Mouse (Mus musculus) heart, postnatal 0 days (tissue): Measurements from ENCODE around the gene Pilrb2. TPM values are rescaled to one million over a fixed set of nuclear protein-coding genes. Genes with fewer than 3 reads are reported as not detected.
"Not testable (repeated sequence)": the region's sequence is repeated elsewhere in the genome, so short reads cannot be mapped to it uniquely, and the experiment has no call there.

ENCODE experiments used
- ATAC-seq: fragments of 200-750 bp; cut with Nextera tagmentation; 2 replicates; pipeline ENCODE4 v1.8.0; 2017; ENCODE audit warnings: low read depth, moderate number of reproducible peaks, moderate library complexity; ENCODE audit not compliant: insufficient read depth
- DNase-seq: peaks from one replicate; pipeline ENCODE4 v3.0.0-alpha.2; 2016; ENCODE audit warnings: low spot score
- H3K27ac ChIP-seq: fragments of 300-500 bp; sonication (generic); 2 replicates; pipeline ENCODE4 v1.5.1; 2014; ENCODE audit warnings: low read depth, mild to moderate bottlenecking
- H3K27me3 ChIP-seq: fragments of 300-500 bp; sonication (generic); 2 replicates; pipeline ENCODE4 v1.6.1; 2014; ENCODE audit warnings: low read length, mixed read lengths; ENCODE audit not compliant: control insufficient read depth, insufficient read depth
- H3K36me3 ChIP-seq: fragments of 300-500 bp; sonication (generic); replicated peaks from 2 replicates; pipeline ENCODE4 v1.6.1; 2014; ENCODE audit warnings: low read length, mixed read lengths; ENCODE audit not compliant: control insufficient read depth, insufficient read depth
- H3K4me1 ChIP-seq: fragments of 300-500 bp; sonication (generic); 2 replicates; pipeline ENCODE4 v1.6.1; 2014; ENCODE audit warnings: antibody characterized with exemption; ENCODE audit not compliant: control insufficient read depth, insufficient read depth
- H3K4me2 ChIP-seq: fragments of 300-500 bp; sonication (generic); 2 replicates; pipeline ENCODE4 v1.6.1; 2014; ENCODE audit warnings: low read depth, mild to moderate bottlenecking, low read length, moderate library complexity
- H3K4me3 ChIP-seq: fragments of 300-500 bp; sonication (generic); 2 replicates; pipeline ENCODE4 v1.5.1; 2014; ENCODE audit warnings: low read depth, low read length
- H3K9ac ChIP-seq: fragments of 300-500 bp; sonication (generic); replicated peaks from 2 replicates; pipeline ENCODE4 v1.6.1; 2014; ENCODE audit warnings: low read depth, low read length, mixed read lengths
- H3K9me3 ChIP-seq: fragments of 300-500 bp; sonication (generic); replicated peaks from 2 replicates; pipeline ENCODE4 v1.6.1; 2016; ENCODE audit warnings: low read length; ENCODE audit not compliant: control insufficient read depth
- CTCF ChIP-seq: IDR thresholded peaks from 2 replicates; pipeline ENCODE4 v1.5.1; 2016; ENCODE audit warnings: antibody characterized with exemption, control low read depth, low read depth
- EP300 ChIP-seq: IDR thresholded peaks from 2 replicates; pipeline ENCODE4 v1.6.1; 2016; ENCODE audit warnings: antibody characterized with exemption, low read depth
- WGBS: fragments of 180-500 bp; shearing (Covaris S2); extraction: QIAGEN DNeasy Blood & Tissue Kit; methylation state at CpG from one replicate; pipeline ENCODE4 v1.1.7; 2014; 5-methylcytosine and 5-hydroxymethylcytosine counted together
- polyA plus RNA-seq: library from polyadenylated mRNA; unstranded; fragments of >200 nt; fragmentation: Nextera tagmentation; extraction: Ambion mirVana; gene quantifications from 2 replicates; pipeline ENCODE4 v1.2.1, GENCODE M21; 2015
- total RNA-seq: library from RNA; depleted of rRNA; stranded (reverse); fragments of >200 nt; gene quantifications from 2 replicates; pipeline ENCODE4 v1.2.3, GENCODE M21; 2014; ENCODE audit warnings: low replicate concordance

Gene Pilrb2
- total and polyA plus RNA-seq, 2 experiments from 2014 or later = 1.2 TPM; not detected in 1

DNA sequence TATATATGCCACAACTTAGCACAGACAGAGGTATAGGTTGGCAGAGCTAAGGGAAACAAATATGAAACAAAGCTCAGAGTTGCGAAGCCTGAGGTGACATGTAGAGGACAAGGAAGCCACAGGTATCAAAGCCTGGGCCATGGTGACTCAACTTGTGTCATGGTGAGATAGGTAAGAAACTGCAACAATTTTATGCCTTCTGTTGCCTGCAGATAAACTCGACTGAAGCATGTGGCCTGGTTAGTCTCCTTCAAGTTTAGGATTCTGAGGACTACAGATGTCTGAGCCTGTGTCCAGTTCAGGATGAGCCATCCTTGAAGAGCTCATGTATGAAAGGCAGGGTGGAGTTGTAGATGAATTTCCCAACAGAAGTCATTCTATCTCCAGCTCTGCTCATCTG, 3.4 kb upstream of the Pilrb2 start:
- no peaks in the 10 kb centered on the region for H3K4me1 ChIP-seq
- no peak overlapping the region for H3K27ac ChIP-seq
- DNase-seq = no peak
- WGBS = 68% methylated on average over 2 of the region's 2 CpGs
- TF ChIP-seq CTCF (no peak), EP300 (no peak)
- H3K4me3 ChIP-seq = no peak overlapping the region
- H3K9ac ChIP-seq = no peak overlapping the region
- no peaks in the 10 kb centered on the region for H3K9me3 ChIP-seq
- no peak overlapping the region for H3K4me2 ChIP-seq
- no peak for ATAC-seq
- H3K27me3 ChIP-seq = no peaks in the 10 kb centered on the region
- H3K36me3 ChIP-seq = no peaks in the 10 kb centered on the region

DNA sequence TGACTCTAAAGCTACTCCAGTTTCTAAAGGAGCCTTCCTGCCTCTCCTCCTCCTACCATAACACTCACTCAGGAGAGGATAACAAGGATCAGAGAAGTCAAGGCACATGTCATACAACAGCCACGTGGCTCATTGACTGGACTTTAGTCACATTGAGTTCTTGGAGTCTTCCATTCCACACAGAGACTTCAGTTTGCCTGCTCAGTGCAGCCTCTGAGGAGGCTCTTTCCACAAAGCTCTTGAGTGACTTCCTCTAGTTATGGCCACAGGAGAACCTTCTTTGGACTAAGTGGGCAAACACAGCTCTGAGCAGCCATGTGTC, 727 bp upstream of the Pilrb2 start:
- H3K27ac ChIP-seq, H3K4me1 ChIP-seq, H3K9ac ChIP-seq, DNase-seq, H3K27me3 ChIP-seq, ATAC-seq, H3K4me3 ChIP-seq, H3K4me2 ChIP-seq, H3K9me3 ChIP-seq, H3K36me3 ChIP-seq: not testable (repeated sequence)
- 41% methylated on average over 1 of the region's 1 CpGs for WGBS

DNA sequence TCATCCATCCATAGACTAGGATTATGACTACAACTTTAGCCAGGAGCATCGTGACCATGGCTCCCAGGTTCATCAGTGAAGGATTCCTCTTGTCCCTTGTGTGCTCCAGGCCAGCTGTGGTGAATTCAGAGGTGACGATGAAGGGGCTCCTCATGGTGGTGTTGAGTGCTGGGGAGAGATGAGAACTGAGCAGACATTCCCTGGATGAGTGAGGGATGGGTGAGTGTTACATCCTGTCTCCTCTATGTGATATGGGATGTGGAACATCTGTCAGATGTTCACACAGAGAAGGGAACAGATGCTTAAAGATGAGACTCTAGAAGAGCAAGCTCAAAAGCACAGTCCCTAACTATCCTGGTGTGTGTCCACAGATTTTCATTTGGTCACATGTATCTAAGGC, 3.0 kb downstream of the Pilrb2 start:
- not testable (repeated sequence) for H3K4me1 ChIP-seq, ATAC-seq, H3K27ac ChIP-seq, H3K4me3 ChIP-seq, DNase-seq, H3K9me3 ChIP-seq, H3K4me2 ChIP-seq, H3K36me3 ChIP-seq, H3K27me3 ChIP-seq, H3K9ac ChIP-seq
- 55% methylated on average over 2 of the region's 2 CpGs for WGBS

DNA sequence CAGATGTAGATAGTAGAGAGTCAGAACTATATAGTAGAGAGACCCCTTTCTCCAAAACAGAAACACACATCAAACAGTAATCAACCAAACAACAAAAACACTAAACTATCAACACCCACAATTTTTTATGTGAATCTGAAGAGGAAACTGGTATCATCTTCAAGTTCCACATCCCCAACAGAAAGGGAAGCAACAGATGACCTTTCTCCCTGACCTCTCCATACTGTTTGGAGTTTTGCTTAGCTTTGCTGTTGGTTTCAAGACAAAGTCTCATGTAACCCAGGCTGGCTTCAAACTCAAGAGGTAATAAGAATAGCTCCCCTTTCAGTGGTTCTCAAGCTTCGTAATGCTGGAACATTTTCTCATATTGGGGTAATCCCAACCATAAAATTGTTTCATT, 7.6 kb downstream of the Pilrb2 start:
- H3K4me3 ChIP-seq, H3K4me2 ChIP-seq, DNase-seq, H3K27me3 ChIP-seq, H3K9ac ChIP-seq, H3K36me3 ChIP-seq, H3K9me3 ChIP-seq, ATAC-seq, H3K27ac ChIP-seq, H3K4me1 ChIP-seq: not testable (repeated sequence)
- WGBS = 96% methylated on average over 1 of the region's 1 CpGs

DNA sequence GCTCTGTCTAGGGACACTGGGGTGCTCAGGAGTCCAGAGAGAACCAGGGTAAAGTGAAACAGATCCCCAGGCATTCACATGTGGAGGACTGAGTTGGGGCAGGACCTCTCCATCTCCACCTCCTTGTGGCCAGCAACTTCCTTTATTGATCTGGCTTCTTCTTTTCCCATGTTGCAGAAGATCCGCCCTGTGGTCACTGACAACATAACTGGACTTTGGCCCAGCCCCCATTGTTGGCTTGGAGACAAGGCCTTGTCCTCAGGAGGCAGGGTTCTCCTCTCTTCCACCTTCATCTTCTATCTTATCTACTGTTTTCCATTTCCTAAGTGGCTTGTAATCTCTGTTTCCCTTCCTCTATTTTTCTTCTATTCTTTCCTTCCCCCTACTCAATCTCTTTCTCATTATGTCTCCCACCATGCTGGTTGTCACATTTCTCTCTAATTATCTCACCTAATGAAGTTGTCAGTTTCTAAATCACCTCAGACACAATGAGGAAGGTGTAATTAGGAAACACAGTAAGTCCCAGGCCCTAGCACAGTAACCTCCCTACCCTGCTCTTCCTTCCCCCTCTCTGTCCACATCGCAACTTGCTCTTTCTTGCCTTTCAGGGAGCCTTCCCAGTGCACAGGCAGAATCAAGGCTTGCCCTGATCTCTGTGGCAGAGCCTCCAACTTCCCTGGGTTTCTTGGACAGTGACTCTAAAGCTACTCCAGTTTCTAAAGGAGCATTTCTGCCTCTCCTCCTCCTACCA, 13.5 kb downstream of the Pilrb2 start, which contains the start of gene Pilrb1:
Pilrb1 (minus strand) TSS at position 147 of the 751 bp plus-strand sequence.
- not testable (repeated sequence) for H3K4me3 ChIP-seq, H3K9me3 ChIP-seq, H3K27me3 ChIP-seq, H3K4me1 ChIP-seq, H3K36me3 ChIP-seq, H3K27ac ChIP-seq, H3K4me2 ChIP-seq, H3K9ac ChIP-seq, DNase-seq, ATAC-seq
- WGBS = 55% methylated on average over 2 of the region's 2 CpGs

DNA sequence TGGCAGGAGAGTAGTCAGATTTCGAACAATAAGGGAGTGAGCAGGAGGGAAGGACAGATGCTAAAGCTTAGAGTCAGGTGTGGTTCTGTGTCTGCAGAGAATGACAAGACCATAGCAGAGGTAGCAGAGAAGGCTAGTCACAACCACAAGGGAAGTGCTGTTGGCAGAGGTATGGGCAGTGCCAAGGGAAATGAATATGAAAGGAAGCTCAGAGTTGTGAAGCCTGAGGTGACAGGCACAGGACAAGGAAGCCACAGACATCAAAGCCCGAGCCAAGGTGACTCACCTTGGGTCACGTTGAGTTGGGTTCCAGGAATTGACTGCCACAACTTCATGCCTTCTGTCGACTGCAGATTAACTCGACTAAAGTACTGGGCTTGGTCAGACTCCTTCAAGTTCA, 14.7 kb downstream of the Pilrb2 start:
- not testable (repeated sequence) for ATAC-seq, H3K9me3 ChIP-seq, DNase-seq, H3K36me3 ChIP-seq, H3K4me2 ChIP-seq, H3K9ac ChIP-seq, H3K27me3 ChIP-seq, H3K4me1 ChIP-seq, H3K4me3 ChIP-seq, H3K27ac ChIP-seq
- WGBS = 52% methylated on average over 4 of the region's 5 CpGs

DNA sequence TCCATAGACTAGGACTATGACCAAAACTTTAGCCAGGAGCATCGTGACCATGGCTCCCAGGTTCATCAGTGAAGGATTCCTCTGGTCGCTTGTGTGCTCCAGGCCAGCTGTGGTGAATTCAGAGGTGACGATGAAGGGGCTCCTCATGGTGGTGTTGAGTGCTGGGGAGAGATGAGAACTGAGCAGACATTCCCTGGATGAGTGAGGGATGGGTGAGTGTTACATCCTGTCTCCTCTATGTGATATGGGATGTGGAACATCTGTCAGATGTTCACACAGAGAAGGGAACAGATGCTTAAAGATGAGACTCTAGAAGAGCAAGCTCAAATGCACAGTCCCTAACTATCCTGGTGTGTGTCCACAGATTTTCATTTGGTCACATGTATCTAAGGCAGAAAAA, 16.7 kb downstream of the Pilrb2 start:
- not testable (repeated sequence) for ATAC-seq, DNase-seq, H3K27me3 ChIP-seq, H3K27ac ChIP-seq, H3K4me3 ChIP-seq, H3K4me1 ChIP-seq, H3K9ac ChIP-seq, H3K9me3 ChIP-seq, H3K36me3 ChIP-seq, H3K4me2 ChIP-seq
- 51% methylated on average over 3 of the region's 3 CpGs for WGBS

DNA sequence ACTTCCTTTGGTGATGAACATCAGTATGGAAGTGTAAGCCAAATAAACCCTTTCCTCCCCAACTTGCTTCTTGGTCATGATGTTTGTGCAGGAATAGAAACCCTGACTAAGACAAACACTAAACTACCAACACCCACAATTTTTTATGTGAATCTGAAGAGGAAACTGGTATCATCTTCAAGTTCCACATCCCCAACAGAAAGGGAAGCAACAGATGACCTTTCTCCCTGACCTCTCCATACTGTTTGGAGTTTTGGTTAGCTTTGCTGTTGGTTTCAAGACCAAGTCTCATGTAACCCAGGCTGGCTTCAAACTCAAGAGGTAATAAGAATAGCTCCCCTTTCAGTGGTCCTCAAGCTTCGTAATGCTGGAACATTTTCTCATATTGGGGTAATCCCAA, 21.3 kb downstream of the Pilrb2 start:
- not testable (repeated sequence) for H3K36me3 ChIP-seq, H3K4me3 ChIP-seq, H3K4me2 ChIP-seq, DNase-seq, H3K27me3 ChIP-seq, H3K9ac ChIP-seq, H3K9me3 ChIP-seq, H3K27ac ChIP-seq, ATAC-seq, H3K4me1 ChIP-seq
- WGBS = 44% methylated on average over 1 of the region's 1 CpGs

DNA sequence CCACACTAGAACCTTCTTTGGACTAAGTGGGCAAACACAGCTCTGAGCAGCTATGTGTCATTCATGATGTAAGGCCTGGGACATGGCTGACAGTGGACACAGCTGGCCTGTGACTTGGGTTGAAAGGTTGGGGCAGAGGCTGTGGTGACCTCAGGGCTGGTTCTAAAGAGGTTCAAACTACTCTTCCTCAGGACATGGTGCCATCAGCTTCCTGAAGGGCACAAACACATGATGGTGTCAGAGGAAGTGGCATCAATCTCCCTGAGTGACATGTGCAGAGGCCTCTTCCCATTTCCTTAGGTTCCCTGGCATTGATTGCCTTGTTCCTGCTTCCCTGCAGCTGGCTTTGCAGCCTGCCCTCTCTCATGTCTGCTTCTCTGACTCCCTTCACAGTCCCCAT, 34.5 kb downstream of the Pilrb2 start:
- H3K4me3 ChIP-seq, H3K36me3 ChIP-seq, DNase-seq, H3K27me3 ChIP-seq, H3K9ac ChIP-seq, H3K27ac ChIP-seq, H3K9me3 ChIP-seq, H3K4me1 ChIP-seq, H3K4me2 ChIP-seq, ATAC-seq: not testable (repeated sequence)
